Mouse (Mus musculus) embryonic facial prominence, embryonic 15.5 days (tissue): ENCODE results near the gene Vcl. TPM values are rescaled to one million over a fixed set of nuclear protein-coding genes. Genes with fewer than 3 reads are reported as not detected.
A peak's percentile ranks its signal among the peaks of the same experiment; 100 is the strongest.

ENCODE experiments used
- ATAC-seq: fragments of 200-750 bp; cut with Nextera tagmentation; 2 replicates; pipeline ENCODE4 v1.8.0; 2017; ENCODE audit warnings: low read depth, moderate TSS enrichment; ENCODE audit not compliant: insufficient number of reproducible peaks, low FRiP score, low TSS enrichment
- H3K27ac ChIP-seq: fragments of 300-500 bp; sonication (generic); replicated peaks from 2 replicates; pipeline ENCODE4 v1.5.1; 2015; ENCODE audit warnings: mild to moderate bottlenecking, inconsistent platforms
- H3K27me3 ChIP-seq: fragments of 300-500 bp; sonication (generic); 2 replicates; pipeline ENCODE4 v1.6.1; 2015; ENCODE audit warnings: inconsistent platforms
- H3K36me3 ChIP-seq: fragments of 300-500 bp; sonication (generic); 2 replicates; pipeline ENCODE4 v1.6.1; 2015; ENCODE audit warnings: mild to moderate bottlenecking, inconsistent platforms
- H3K4me1 ChIP-seq: fragments of 300-500 bp; sonication (generic); 2 replicates; pipeline ENCODE4 v1.6.1; 2015; ENCODE audit warnings: inconsistent platforms
- H3K4me2 ChIP-seq: fragments of 300-500 bp; sonication (generic); replicated peaks from 2 replicates; pipeline ENCODE4 v1.6.1; 2015; ENCODE audit warnings: mild to moderate bottlenecking, inconsistent platforms
- H3K4me3 ChIP-seq: fragments of 300-500 bp; sonication (generic); replicated peaks from 2 replicates; pipeline ENCODE4 v1.5.1; 2015; ENCODE audit warnings: mild to moderate bottlenecking, inconsistent platforms
- H3K9ac ChIP-seq: fragments of 300-500 bp; sonication (generic); 2 replicates; pipeline ENCODE4 v1.6.1; 2015; ENCODE audit warnings: inconsistent platforms
- H3K9me3 ChIP-seq: fragments of 300-500 bp; sonication (generic); replicated peaks from 2 replicates; pipeline ENCODE4 v1.6.1; 2016; ENCODE audit warnings: inconsistent platforms
- WGBS: fragments of 180-500 bp; shearing (Covaris S2); methylation state at CpG from one replicate; pipeline ENCODE4 v1.1.7; 2015; 5-methylcytosine and 5-hydroxymethylcytosine counted together
- polyA plus RNA-seq: library from polyadenylated mRNA; unstranded; fragments of >200 nt; fragmentation: Nextera tagmentation; extraction: Ambion mirVana; gene quantifications from 2 replicates; pipeline ENCODE4 v1.2.1, GENCODE M21; 2015

Gene Vcl
- polyA plus RNA-seq: 49.6 and 51.7 TPM in 2 replicates

GRCm38 (mm10) chr14:20928848-20929745, at the start of gene Vcl:
Gene Vcl, plus strand, starts transcription at chr14:20929398.
- ATAC-seq: peak; percentile 99
- Histone ChIP-seq H3K27ac (peak within 1 kb of the TSS; percentile 87), H3K4me1 (peaks cover 19% of the 10 kb centered on the region), H3K36me3 (no peaks in the 10 kb centered on the region), H3K9me3 (no peaks in the 10 kb centered on the region), H3K4me3 (peak within 1 kb of the TSS; percentile 82), H3K27me3 (no peaks in the 10 kb centered on the region), H3K9ac (peak within 1 kb of the TSS; percentile 87), H3K4me2 (peak within 1 kb of the TSS; percentile 84)
- under 1% methylated on average over 89 of the region's 89 CpGs for WGBS

- no peak for ATAC-seq
- Histone ChIP-seq H3K27me3 (no peaks in the 10 kb centered on the region), H3K4me2 (no peak overlapping the region; the same call in 1 of the 2 replicates), H3K27ac (peak overlapping the region; percentile 65), H3K9ac (no peak overlapping the region), H3K4me1 (peaks cover 18% of the 10 kb centered on the region), H3K9me3 (no peaks in the 10 kb centered on the region), H3K36me3 (no peaks in the 10 kb centered on the region), H3K4me3 (no peak overlapping the region)
- WGBS: 77% methylated on average over 5 of the region's 5 CpGs
These were observed 44.5 kb upstream of the Vcl start for GRCm38 (mm10) chr14:20884691-20885090.

GRCm38 (mm10) chr14:20885091-20885888, 43.9 kb upstream of the Vcl start:
- H3K36me3 ChIP-seq: no peaks in the 10 kb centered on the region
- H3K27me3 ChIP-seq: no peaks in the 10 kb centered on the region
- ATAC-seq: peak; percentile 49; the same call in 1 of the 2 replicates
- H3K4me1 ChIP-seq: peaks cover 18% of the 10 kb centered on the region
- H3K4me3 ChIP-seq: no peak overlapping the region
- no peak overlapping the region; the same call in 1 of the 2 replicates for H3K4me2 ChIP-seq
- H3K9me3 ChIP-seq: no peaks in the 10 kb centered on the region
- H3K9ac ChIP-seq: no peak overlapping the region
- peak overlapping the region; percentile 65 for H3K27ac ChIP-seq
- WGBS: 16% methylated on average over 10 of the region's 10 CpGs

GRCm38 (mm10) chr14:20886266-20886665, 42.9 kb upstream of the Vcl start:
- peaks cover 13% of the 10 kb centered on the region for H3K4me1 ChIP-seq
- no peaks in the 10 kb centered on the region for H3K27me3 ChIP-seq
- WGBS: 35% methylated on average over 4 of the region's 4 CpGs
- H3K4me3 ChIP-seq: no peak overlapping the region
- no peaks in the 10 kb centered on the region for H3K36me3 ChIP-seq
- ATAC-seq: no peak
- H3K9me3 ChIP-seq: no peaks in the 10 kb centered on the region
- no peak overlapping the region for H3K4me2 ChIP-seq
- no peak overlapping the region for H3K9ac ChIP-seq
- H3K27ac ChIP-seq: no peak overlapping the region; the same call in 1 of the 2 replicates

- whole genome bisulfite sequencing: 66% methylated on average over 7 of the region's 7 CpGs
- ATAC-seq: no peak
- Histone ChIP-seq H3K27me3 (no peaks in the 10 kb centered on the region), H3K9me3 (no peaks in the 10 kb centered on the region), H3K4me3 (no peak overlapping the region), H3K27ac (no peak overlapping the region), H3K4me2 (no peak overlapping the region), H3K9ac (no peak overlapping the region), H3K4me1 (peaks cover 26% of the 10 kb centered on the region), H3K36me3 (no peaks in the 10 kb centered on the region)
These were observed 41.6 kb upstream of the Vcl start for GRCm38 (mm10) chr14:20887541-20888085.

- Histone ChIP-seq H3K9me3 (no peaks in the 10 kb centered on the region), H3K4me1 (peaks cover 16% of the 10 kb centered on the region), H3K9ac (no peak overlapping the region), H3K27ac (peak overlapping the region; percentile 66), H3K4me2 (0 out of 2 replicates have a peak overlapping the region, but pooled peaks have one; percentile 12), H3K27me3 (no peaks in the 10 kb centered on the region), H3K4me3 (no peak overlapping the region), H3K36me3 (no peaks in the 10 kb centered on the region)
- ATAC-seq: peak; percentile 86
- WGBS: 33% methylated on average over 9 of the region's 9 CpGs
These were observed 37.2 kb upstream of the Vcl start for GRCm38 (mm10) chr14:20891941-20892402.

- ATAC-seq: no peak
- Histone ChIP-seq H3K4me3 (no peak overlapping the region), H3K36me3 (no peaks in the 10 kb centered on the region), H3K27ac (no peak overlapping the region), H3K9ac (no peak overlapping the region), H3K4me2 (no peak overlapping the region), H3K4me1 (peaks cover 16% of the 10 kb centered on the region), H3K9me3 (no peaks in the 10 kb centered on the region), H3K27me3 (no peaks in the 10 kb centered on the region)
- 45% methylated on average over 4 of the region's 4 CpGs for WGBS
These were observed 35.4 kb upstream of the Vcl start for GRCm38 (mm10) chr14:20893815-20894214.

GRCm38 (mm10) chr14:20901267-20901666, 27.9 kb upstream of the Vcl start:
- H3K27ac ChIP-seq: no peak overlapping the region
- WGBS: 82% methylated on average over 3 of the region's 3 CpGs
- no peak overlapping the region for H3K9ac ChIP-seq
- no peaks in the 10 kb centered on the region for H3K4me1 ChIP-seq
- no peak overlapping the region for H3K4me3 ChIP-seq
- H3K4me2 ChIP-seq: no peak overlapping the region
- H3K9me3 ChIP-seq: no peaks in the 10 kb centered on the region
- no peak for ATAC-seq
- H3K36me3 ChIP-seq: no peaks in the 10 kb centered on the region
- no peaks in the 10 kb centered on the region for H3K27me3 ChIP-seq

- 78% methylated on average over 6 of the region's 6 CpGs for WGBS
These were observed 26.1 kb upstream of the Vcl start for GRCm38 (mm10) chr14:20903137-20903536.

GRCm38 (mm10) chr14:20911811-20912210, 17.4 kb upstream of the Vcl start:
- no peaks in the 10 kb centered on the region for H3K27me3 ChIP-seq
- no peak overlapping the region for H3K4me3 ChIP-seq
- no peak overlapping the region for H3K9ac ChIP-seq
- no peak for ATAC-seq
- H3K4me1 ChIP-seq: no peaks in the 10 kb centered on the region
- no peaks in the 10 kb centered on the region for H3K36me3 ChIP-seq
- no peak overlapping the region for H3K4me2 ChIP-seq
- H3K27ac ChIP-seq: no peak overlapping the region
- H3K9me3 ChIP-seq: no peaks in the 10 kb centered on the region
- WGBS: 77% methylated on average over 2 of the region's 2 CpGs

More at GRCm38 (mm10) chr14:20903137-20903536, 26.1 kb upstream of the Vcl start:
- no peaks in the 10 kb centered on the region for H3K36me3 ChIP-seq
- H3K27ac ChIP-seq: no peak overlapping the region
- ATAC-seq: no peak
- H3K4me3 ChIP-seq: no peak overlapping the region
- no peaks in the 10 kb centered on the region for H3K27me3 ChIP-seq
- no peaks in the 10 kb centered on the region for H3K9me3 ChIP-seq
- H3K4me2 ChIP-seq: no peak overlapping the region
- H3K9ac ChIP-seq: no peak overlapping the region
- no peaks in the 10 kb centered on the region for H3K4me1 ChIP-seq

- 34% methylated on average over 2 of the region's 2 CpGs for WGBS
- no peak for ATAC-seq
- Histone ChIP-seq H3K4me2 (no peak overlapping the region), H3K27ac (no peak overlapping the region), H3K4me3 (no peak overlapping the region), H3K9ac (no peak overlapping the region), H3K36me3 (no peaks in the 10 kb centered on the region), H3K27me3 (no peaks in the 10 kb centered on the region), H3K4me1 (no peaks in the 10 kb centered on the region), H3K9me3 (no peaks in the 10 kb centered on the region)
These were observed 14.8 kb upstream of the Vcl start for GRCm38 (mm10) chr14:20914415-20914814.
